Mouse (Mus musculus): ENCODE results near the gene Gm3404. TPM values are rescaled to one million over a fixed set of nuclear protein-coding genes. Genes with fewer than 3 reads are reported as not detected.
"Not testable (repeated sequence)": the region's sequence is repeated elsewhere in the genome, so short reads cannot be mapped to it uniquely, and the experiment has no call there.

Gm3404 gene
- not detected in 2 replicates for polyA plus RNA-seq (2015; fragmentation: Nextera tagmentation; extraction: Ambion mirVana)

- H3K27ac ChIP-seq (ENCODE audit: low read length); H3K27me3 ChIP-seq (ENCODE audit: control insufficient read depth, insufficient read depth, low read length); H3K9ac ChIP-seq (ENCODE audit: low read length); H3K4me1 ChIP-seq (ENCODE audit: control insufficient read depth, insufficient read depth, low read length); H3K36me3 ChIP-seq (ENCODE audit: control insufficient read depth, insufficient read depth); H3K9me3 ChIP-seq (replicated peaks; ENCODE audit: control insufficient read depth, low read length); H3K4me2 ChIP-seq (ENCODE audit: low read depth, low read length); H3K4me3 ChIP-seq (ENCODE audit: low read length); ATAC-seq (replicated peaks; ENCODE audit: extremely low read depth, insufficient read depth, low FRiP score): not testable (repeated sequence)
- WGBS = 80% methylated on average over 1 of the region's 3 CpGs
These were observed at the start of gene Gm3404 for GRCm38 (mm10) chr5:146525501-146525900. Gene Gm3404 (plus strand): TSS chr5:146525801.

DNA sequence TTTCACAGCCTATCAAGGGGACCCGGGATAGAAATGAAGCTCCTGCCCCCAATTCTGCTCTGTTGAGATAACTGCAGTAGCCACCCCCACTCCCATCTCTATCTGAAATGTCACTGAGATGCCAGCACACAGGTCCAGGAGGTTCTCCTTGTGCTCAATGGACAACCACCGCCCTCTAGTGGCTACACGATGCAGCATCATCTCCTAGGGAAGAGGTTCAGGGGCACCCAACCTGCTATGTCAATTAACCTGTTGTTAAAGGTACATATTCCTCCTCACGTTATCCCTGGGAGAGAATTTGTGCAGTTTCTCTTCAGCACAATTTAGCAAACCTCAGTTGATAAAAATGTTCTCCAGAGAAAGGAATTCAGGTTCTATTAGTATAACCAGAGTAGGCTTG lies 46.0 kb upstream of the Gm3404 start:
- not testable (repeated sequence) for H3K9me3 ChIP-seq (replicated peaks; ENCODE audit: control insufficient read depth, low read length); H3K9ac ChIP-seq (ENCODE audit: low read length); H3K36me3 ChIP-seq (ENCODE audit: control insufficient read depth, insufficient read depth); ATAC-seq (replicated peaks; ENCODE audit: extremely low read depth, insufficient read depth, low FRiP score); H3K27me3 ChIP-seq (ENCODE audit: control insufficient read depth, insufficient read depth, low read length); H3K27ac ChIP-seq (ENCODE audit: low read length); H3K4me1 ChIP-seq (ENCODE audit: control insufficient read depth, insufficient read depth, low read length); H3K4me3 ChIP-seq (ENCODE audit: low read length); H3K4me2 ChIP-seq (ENCODE audit: low read depth, low read length)
- 4% methylated on average over 4 of the region's 4 CpGs for WGBS

- not testable (repeated sequence) for H3K4me3 ChIP-seq (ENCODE audit: low read length); H3K36me3 ChIP-seq (ENCODE audit: control insufficient read depth, insufficient read depth); H3K9me3 ChIP-seq (replicated peaks; ENCODE audit: control insufficient read depth, low read length); ATAC-seq (replicated peaks; ENCODE audit: extremely low read depth, insufficient read depth, low FRiP score); H3K9ac ChIP-seq (ENCODE audit: low read length); H3K4me1 ChIP-seq (ENCODE audit: control insufficient read depth, insufficient read depth, low read length); H3K27me3 ChIP-seq (ENCODE audit: control insufficient read depth, insufficient read depth, low read length); H3K4me2 ChIP-seq (ENCODE audit: low read depth, low read length); H3K27ac ChIP-seq (ENCODE audit: low read length)
- WGBS = no CpG with 5 or more reads among the region's 3 CpGs
These were observed 43.9 kb upstream of the Gm3404 start, which contains the start of gene Gm6408 for GRCm38 (mm10) chr5:146481665-146482064. Gene Gm6408 (plus strand): TSS chr5:146481965.

GRCm38 (mm10) chr5:146488959-146489358 lies 36.6 kb upstream of the Gm3404 start:
- not testable (repeated sequence) for H3K4me2 ChIP-seq (ENCODE audit: low read depth, low read length); H3K27ac ChIP-seq (ENCODE audit: low read length); H3K9me3 ChIP-seq (replicated peaks; ENCODE audit: control insufficient read depth, low read length); H3K9ac ChIP-seq (ENCODE audit: low read length); H3K36me3 ChIP-seq (ENCODE audit: control insufficient read depth, insufficient read depth); H3K4me3 ChIP-seq (ENCODE audit: low read length); ATAC-seq (replicated peaks; ENCODE audit: extremely low read depth, insufficient read depth, low FRiP score); H3K4me1 ChIP-seq (ENCODE audit: control insufficient read depth, insufficient read depth, low read length); H3K27me3 ChIP-seq (ENCODE audit: control insufficient read depth, insufficient read depth, low read length)
- WGBS = 11% methylated on average over 3 of the region's 4 CpGs

- ATAC-seq (replicated peaks; ENCODE audit: extremely low read depth, insufficient read depth, low FRiP score); H3K4me3 ChIP-seq (ENCODE audit: low read length); H3K9me3 ChIP-seq (replicated peaks; ENCODE audit: control insufficient read depth, low read length); H3K36me3 ChIP-seq (ENCODE audit: control insufficient read depth, insufficient read depth); H3K4me2 ChIP-seq (ENCODE audit: low read depth, low read length); H3K27me3 ChIP-seq (ENCODE audit: control insufficient read depth, insufficient read depth, low read length); H3K9ac ChIP-seq (ENCODE audit: low read length); H3K4me1 ChIP-seq (ENCODE audit: control insufficient read depth, insufficient read depth, low read length); H3K27ac ChIP-seq (ENCODE audit: low read length): not testable (repeated sequence)
- WGBS = no CpG with 5 or more reads among the region's 5 CpGs
These were observed 34.5 kb upstream of the Gm3404 start, which contains the start of gene Gm6370 for GRCm38 (mm10) chr5:146491063-146491462. Gene Gm6370 (plus strand): TSS chr5:146491363.

DNA sequence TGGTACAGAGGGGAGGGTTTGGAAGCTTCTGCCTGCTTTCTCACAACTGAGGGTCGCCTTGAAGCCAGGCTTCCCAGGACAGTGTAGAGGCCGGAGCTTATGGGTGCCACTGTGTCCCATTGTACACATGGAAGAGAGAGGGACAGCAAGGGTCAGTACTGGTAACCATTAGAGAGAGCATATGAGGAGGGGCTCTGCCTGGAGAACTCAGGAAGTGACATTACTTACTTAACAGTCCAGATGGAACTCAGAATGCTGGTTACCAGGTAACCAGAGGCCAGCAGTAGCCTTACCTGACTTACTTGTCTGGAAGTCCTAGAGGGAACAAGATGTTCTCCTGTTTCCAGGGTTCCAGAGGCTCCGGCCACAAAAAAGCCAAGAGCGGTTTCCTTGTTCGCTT lies 23.5 kb upstream of the Gm3404 start, which contains the start of gene 4930449I24Rik:
Gene 4930449I24Rik, plus strand, starts transcription at position 301 of the 400 bp plus-strand sequence.
- not testable (repeated sequence) for H3K9me3 ChIP-seq (replicated peaks; ENCODE audit: control insufficient read depth, low read length); H3K27ac ChIP-seq (ENCODE audit: low read length); H3K4me2 ChIP-seq (ENCODE audit: low read depth, low read length); H3K4me3 ChIP-seq (ENCODE audit: low read length); H3K27me3 ChIP-seq (ENCODE audit: control insufficient read depth, insufficient read depth, low read length); H3K9ac ChIP-seq (ENCODE audit: low read length); ATAC-seq (replicated peaks; ENCODE audit: extremely low read depth, insufficient read depth, low FRiP score); H3K4me1 ChIP-seq (ENCODE audit: control insufficient read depth, insufficient read depth, low read length); H3K36me3 ChIP-seq (ENCODE audit: control insufficient read depth, insufficient read depth)
- no CpG with 5 or more reads among the region's 5 CpGs for WGBS

DNA sequence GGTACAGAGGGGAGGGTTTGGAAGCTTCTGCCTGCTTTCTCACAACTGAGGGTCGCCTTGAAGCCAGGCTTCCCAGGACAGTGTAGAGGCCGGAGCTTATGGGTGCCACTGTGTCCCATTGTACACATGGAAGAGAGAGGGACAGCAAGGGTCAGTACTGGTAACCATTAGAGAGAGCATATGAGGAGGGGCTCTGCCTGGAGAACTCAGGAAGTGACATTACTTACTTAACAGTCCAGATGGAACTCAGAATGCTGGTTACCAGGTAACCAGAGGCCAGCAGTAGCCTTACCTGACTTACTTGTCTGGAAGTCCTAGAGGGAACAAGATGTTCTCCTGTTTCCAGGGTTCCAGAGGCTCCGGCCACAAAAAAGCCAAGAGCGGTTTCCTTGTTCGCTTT lies 11.8 kb upstream of the Gm3404 start, which contains the start of gene Gm3402:
Gene Gm3402, plus strand, starts transcription at position 301 of the 400 bp plus-strand sequence.
- WGBS = no CpG with 5 or more reads among the region's 5 CpGs
- not testable (repeated sequence) for H3K9ac ChIP-seq (ENCODE audit: low read length); ATAC-seq (replicated peaks; ENCODE audit: extremely low read depth, insufficient read depth, low FRiP score); H3K27me3 ChIP-seq (ENCODE audit: control insufficient read depth, insufficient read depth, low read length); H3K4me3 ChIP-seq (ENCODE audit: low read length); H3K9me3 ChIP-seq (replicated peaks; ENCODE audit: control insufficient read depth, low read length); H3K36me3 ChIP-seq (ENCODE audit: control insufficient read depth, insufficient read depth); H3K4me1 ChIP-seq (ENCODE audit: control insufficient read depth, insufficient read depth, low read length); H3K4me2 ChIP-seq (ENCODE audit: low read depth, low read length); H3K27ac ChIP-seq (ENCODE audit: low read length)

- not testable (repeated sequence) for H3K27me3 ChIP-seq (ENCODE audit: control insufficient read depth, insufficient read depth, low read length); H3K4me1 ChIP-seq (ENCODE audit: control insufficient read depth, insufficient read depth, low read length); H3K36me3 ChIP-seq (ENCODE audit: control insufficient read depth, insufficient read depth); H3K4me2 ChIP-seq (ENCODE audit: low read depth, low read length); ATAC-seq (replicated peaks; ENCODE audit: extremely low read depth, insufficient read depth, low FRiP score); H3K9me3 ChIP-seq (replicated peaks; ENCODE audit: control insufficient read depth, low read length); H3K9ac ChIP-seq (ENCODE audit: low read length); H3K27ac ChIP-seq (ENCODE audit: low read length); H3K4me3 ChIP-seq (ENCODE audit: low read length)
- WGBS = 73% methylated on average over 2 of the region's 3 CpGs
These were observed 11.7 kb downstream of the Gm3404 start, which contains the start of gene Gm3409 for GRCm38 (mm10) chr5:146537347-146537746. Gene Gm3409 (plus strand): TSS chr5:146537647.

DNA sequence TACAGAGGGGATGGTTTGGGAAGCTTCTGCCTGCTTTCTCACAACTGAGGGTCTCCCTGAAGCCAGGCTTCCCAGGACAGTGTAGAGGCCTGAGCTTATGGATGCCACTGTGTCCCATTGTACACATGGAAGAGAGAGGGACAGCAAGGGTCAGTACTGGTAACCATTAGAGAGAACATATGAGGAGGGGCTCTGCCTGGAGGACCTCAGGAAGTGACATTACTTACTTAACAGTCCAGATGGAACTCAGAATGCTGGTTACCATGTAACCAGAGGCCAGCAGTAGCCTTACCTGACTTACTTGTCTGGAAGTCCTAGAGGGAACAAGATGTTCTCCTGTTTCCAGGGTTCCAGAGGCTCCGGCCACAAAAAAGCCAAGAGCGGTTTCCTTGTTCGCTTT lies 30.2 kb downstream of the Gm3404 start, which contains the start of gene Gm3415:
Gene Gm3415, plus strand, starts transcription at position 301 of the 400 bp plus-strand sequence.
- H3K4me3 ChIP-seq (ENCODE audit: low read length); H3K9me3 ChIP-seq (replicated peaks; ENCODE audit: control insufficient read depth, low read length); H3K4me2 ChIP-seq (ENCODE audit: low read depth, low read length); ATAC-seq (replicated peaks; ENCODE audit: extremely low read depth, insufficient read depth, low FRiP score); H3K36me3 ChIP-seq (ENCODE audit: control insufficient read depth, insufficient read depth); H3K27ac ChIP-seq (ENCODE audit: low read length); H3K4me1 ChIP-seq (ENCODE audit: control insufficient read depth, insufficient read depth, low read length); H3K9ac ChIP-seq (ENCODE audit: low read length); H3K27me3 ChIP-seq (ENCODE audit: control insufficient read depth, insufficient read depth, low read length): not testable (repeated sequence)
- no CpG with 5 or more reads among the region's 3 CpGs for WGBS
